Mouse (Mus musculus): ENCODE data around the gene Zyg11b. TPM values are rescaled to one million over a fixed set of nuclear protein-coding genes. Genes with fewer than 3 reads are reported as not detected.
A peak's percentile ranks its signal among the peaks of the same experiment; 100 is the strongest.

Zyg11b gene
- total and polyA plus RNA-seq, 2 experiments, result 5.8 to 28.8 TPM

DNA sequence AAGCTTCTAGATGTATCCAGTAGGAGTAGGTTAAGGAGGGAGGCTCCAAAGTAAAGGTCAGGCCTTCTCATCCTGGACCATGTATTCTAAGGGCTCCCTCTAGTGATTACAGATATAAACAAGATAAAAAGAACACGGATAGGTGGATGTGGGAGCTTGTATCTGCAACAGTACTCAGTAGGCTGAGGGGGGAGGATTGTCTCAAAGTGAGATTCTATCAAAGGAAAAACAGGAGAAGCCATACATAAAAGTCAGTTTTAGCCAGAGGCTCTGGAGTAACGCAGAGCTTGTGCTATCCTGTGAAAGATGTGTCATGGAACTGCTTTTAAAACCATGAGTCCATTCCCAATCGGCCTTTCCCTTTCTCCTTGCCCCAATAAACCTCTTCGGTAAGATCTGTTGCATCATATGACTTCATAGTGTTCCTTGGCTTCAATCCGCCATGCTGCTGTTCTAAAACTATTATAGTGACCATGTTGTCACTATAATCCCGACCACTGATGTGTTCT is 26.2 kb upstream of the Zyg11b start:
- no peaks in the 10 kb centered on the region for H3K36me3 ChIP-seq (ENCODE audit: control insufficient read depth, insufficient read depth, low read length)
- peak overlapping the region; percentile 58 for H3K9ac ChIP-seq (ENCODE audit: low read depth, low read length)
- H3K4me1 ChIP-seq (ENCODE audit: control insufficient read depth, insufficient read depth, low read length), result peaks cover 12% of the 10 kb centered on the region; the same call in 1 of the 2 replicates
- H3K79me2 ChIP-seq (ENCODE audit: control insufficient read depth, insufficient read depth, low read length), result no peaks in the 10 kb centered on the region
- 12% methylated on average over 6 of the region's 6 CpGs for WGBS
- H3K4me3 ChIP-seq (ENCODE audit: insufficient read depth, low read depth, low read length), result peak overlapping the region; percentile 54; the same call in 1 of the 2 replicates
- TF ChIP-seq CTCF (IDR thresholded peaks at IDR 0.05; ENCODE audit: low read depth, low read length) (0 out of 2 replicates have a peak, but pooled peaks have one; percentile 17), POLR2A (IDR thresholded peaks at IDR 0.05; ENCODE audit: extremely low read depth, insufficient read depth, low read length) (no peak)
- no peaks in the 10 kb centered on the region for H3K27me3 ChIP-seq (ENCODE audit: control insufficient read depth, insufficient read depth, low read length)
- peak; percentile 80 for DNase-seq (ENCODE audit: extremely low read depth, low read depth, low spot score)
- peak overlapping the region; percentile 95 for H3K27ac ChIP-seq (replicated peaks; ENCODE audit: insufficient read depth, low read depth, low read length)

DNA sequence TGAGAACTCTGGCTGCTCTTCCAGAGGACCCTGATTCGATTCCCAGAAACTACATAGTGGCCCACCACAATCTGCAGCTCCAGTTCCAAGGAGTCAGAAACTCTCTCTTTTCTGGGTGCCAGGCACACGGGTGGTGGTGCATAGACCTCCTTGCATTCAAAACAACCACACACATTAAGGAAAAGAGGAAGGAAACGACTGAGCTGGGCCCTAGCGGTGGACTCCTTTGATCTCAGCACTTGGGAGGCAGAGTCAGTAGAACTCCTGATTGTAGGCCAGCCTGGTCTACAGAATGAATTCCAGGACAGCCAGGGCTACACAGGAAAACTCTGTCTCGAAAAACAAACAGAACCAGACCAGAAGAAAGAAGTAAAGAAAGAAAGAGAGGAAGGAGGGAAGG is 22.7 kb upstream of the Zyg11b start:
- no peak overlapping the region for H3K4me3 ChIP-seq (ENCODE audit: insufficient read depth, low read depth, low read length)
- no peaks in the 10 kb centered on the region for H3K79me2 ChIP-seq (ENCODE audit: control insufficient read depth, insufficient read depth, low read length)
- H3K4me1 ChIP-seq (ENCODE audit: control insufficient read depth, insufficient read depth, low read length), result peaks cover 4% of the 10 kb centered on the region; the same call in 1 of the 2 replicates
- H3K27me3 ChIP-seq (ENCODE audit: control insufficient read depth, insufficient read depth, low read length), result no peaks in the 10 kb centered on the region
- H3K36me3 ChIP-seq (ENCODE audit: control insufficient read depth, insufficient read depth, low read length), result no peaks in the 10 kb centered on the region
- H3K9ac ChIP-seq (ENCODE audit: low read depth, low read length), result no peak overlapping the region
- H3K27ac ChIP-seq (replicated peaks; ENCODE audit: insufficient read depth, low read depth, low read length), result no peak overlapping the region
- no peak for DNase-seq (ENCODE audit: extremely low read depth, low read depth, low spot score)
- 83% methylated on average over 5 of the region's 5 CpGs for WGBS
- TF ChIP-seq CTCF (IDR thresholded peaks at IDR 0.05; ENCODE audit: low read depth, low read length) (no peak), POLR2A (IDR thresholded peaks at IDR 0.05; ENCODE audit: extremely low read depth, insufficient read depth, low read length) (no peak)

DNA sequence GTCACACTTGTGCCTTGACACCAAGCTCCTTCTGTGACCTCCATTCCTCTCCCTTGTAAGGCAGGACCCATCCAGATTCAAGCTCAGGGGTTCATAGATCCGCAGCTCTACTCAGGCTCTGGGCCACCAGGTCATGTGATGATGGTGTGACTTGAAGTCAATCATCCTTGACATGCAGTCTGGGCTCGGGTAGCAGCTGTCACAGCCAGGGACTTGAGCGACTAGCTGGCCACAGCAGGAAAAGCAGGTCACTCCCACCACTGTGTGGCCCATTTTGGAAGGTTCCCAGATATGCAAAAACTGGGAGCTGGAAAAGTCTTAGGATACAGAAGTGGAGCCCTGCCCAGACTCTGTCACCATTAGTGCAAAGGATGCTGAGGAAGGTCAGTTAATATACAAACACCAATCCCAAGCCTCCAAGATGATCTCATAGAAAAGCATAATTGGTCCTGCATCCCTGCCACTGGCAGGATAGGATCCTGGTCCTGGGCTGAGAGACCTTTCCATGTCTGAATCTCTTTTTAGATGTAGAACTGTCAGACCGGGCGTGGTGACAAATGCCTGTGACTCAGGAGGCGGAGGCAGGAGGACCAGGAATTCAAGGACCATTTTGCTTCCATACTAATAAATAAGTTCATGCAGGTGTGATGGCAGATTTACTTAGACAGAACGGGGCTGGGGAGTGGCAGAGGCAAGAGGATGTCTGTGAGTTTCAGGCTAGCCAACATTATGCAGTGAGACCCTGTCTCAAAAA is 19.9 kb upstream of the Zyg11b start:
- no peaks in the 10 kb centered on the region for H3K36me3 ChIP-seq (ENCODE audit: control insufficient read depth, insufficient read depth, low read length)
- no peak for TF ChIP-seq POLR2A (IDR thresholded peaks at IDR 0.05; ENCODE audit: extremely low read depth, insufficient read depth, low read length)
- no peak for TF ChIP-seq CTCF (IDR thresholded peaks at IDR 0.05; ENCODE audit: low read depth, low read length)
- peaks cover 2% of the 10 kb centered on the region; the same call in 1 of the 2 replicates for H3K4me1 ChIP-seq (ENCODE audit: control insufficient read depth, insufficient read depth, low read length)
- 84% methylated on average over 7 of the region's 7 CpGs for WGBS
- H3K9ac ChIP-seq (ENCODE audit: low read depth, low read length), result no peak overlapping the region
- H3K4me3 ChIP-seq (ENCODE audit: insufficient read depth, low read depth, low read length), result no peak overlapping the region
- no peak overlapping the region for H3K27ac ChIP-seq (replicated peaks; ENCODE audit: insufficient read depth, low read depth, low read length)
- DNase-seq (ENCODE audit: extremely low read depth, low read depth, low spot score), result no peak
- H3K27me3 ChIP-seq (ENCODE audit: control insufficient read depth, insufficient read depth, low read length), result no peaks in the 10 kb centered on the region
- no peaks in the 10 kb centered on the region for H3K79me2 ChIP-seq (ENCODE audit: control insufficient read depth, insufficient read depth, low read length)

DNA sequence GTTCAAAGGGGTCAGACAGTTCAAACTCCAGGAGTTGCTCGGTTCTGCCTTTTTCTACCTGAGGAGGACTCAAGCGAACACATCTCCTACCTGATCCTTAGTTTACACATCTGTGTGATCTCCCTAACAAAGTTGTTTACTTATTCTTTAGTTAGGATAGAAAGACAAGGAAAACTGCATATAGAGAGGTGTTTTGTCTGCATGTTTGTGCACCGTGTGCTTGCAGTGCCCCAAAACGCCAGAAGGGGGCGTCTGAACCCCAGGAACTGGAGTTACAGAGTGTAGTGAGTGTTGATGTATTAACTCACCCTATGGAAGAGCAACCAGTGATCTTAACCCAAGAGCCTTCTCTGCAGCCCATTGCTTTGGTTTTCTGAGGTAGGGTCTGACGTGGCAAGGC is 18.9 kb upstream of the Zyg11b start:
- DNase-seq (ENCODE audit: extremely low read depth, low read depth, low spot score), result no peak
- no peaks in the 10 kb centered on the region for H3K27me3 ChIP-seq (ENCODE audit: control insufficient read depth, insufficient read depth, low read length)
- no peaks in the 10 kb centered on the region for H3K79me2 ChIP-seq (ENCODE audit: control insufficient read depth, insufficient read depth, low read length)
- peaks cover 2% of the 10 kb centered on the region; the same call in 1 of the 2 replicates for H3K4me1 ChIP-seq (ENCODE audit: control insufficient read depth, insufficient read depth, low read length)
- TF ChIP-seq POLR2A (IDR thresholded peaks at IDR 0.05; ENCODE audit: extremely low read depth, insufficient read depth, low read length) (no peak), CTCF (IDR thresholded peaks at IDR 0.05; ENCODE audit: low read depth, low read length) (peak; percentile 37; the same call in 1 of the 2 replicates)
- no peak overlapping the region for H3K9ac ChIP-seq (ENCODE audit: low read depth, low read length)
- WGBS, result 75% methylated on average over 6 of the region's 6 CpGs
- no peaks in the 10 kb centered on the region for H3K36me3 ChIP-seq (ENCODE audit: control insufficient read depth, insufficient read depth, low read length)
- H3K4me3 ChIP-seq (ENCODE audit: insufficient read depth, low read depth, low read length), result no peak overlapping the region
- no peak overlapping the region for H3K27ac ChIP-seq (replicated peaks; ENCODE audit: insufficient read depth, low read depth, low read length)

DNA sequence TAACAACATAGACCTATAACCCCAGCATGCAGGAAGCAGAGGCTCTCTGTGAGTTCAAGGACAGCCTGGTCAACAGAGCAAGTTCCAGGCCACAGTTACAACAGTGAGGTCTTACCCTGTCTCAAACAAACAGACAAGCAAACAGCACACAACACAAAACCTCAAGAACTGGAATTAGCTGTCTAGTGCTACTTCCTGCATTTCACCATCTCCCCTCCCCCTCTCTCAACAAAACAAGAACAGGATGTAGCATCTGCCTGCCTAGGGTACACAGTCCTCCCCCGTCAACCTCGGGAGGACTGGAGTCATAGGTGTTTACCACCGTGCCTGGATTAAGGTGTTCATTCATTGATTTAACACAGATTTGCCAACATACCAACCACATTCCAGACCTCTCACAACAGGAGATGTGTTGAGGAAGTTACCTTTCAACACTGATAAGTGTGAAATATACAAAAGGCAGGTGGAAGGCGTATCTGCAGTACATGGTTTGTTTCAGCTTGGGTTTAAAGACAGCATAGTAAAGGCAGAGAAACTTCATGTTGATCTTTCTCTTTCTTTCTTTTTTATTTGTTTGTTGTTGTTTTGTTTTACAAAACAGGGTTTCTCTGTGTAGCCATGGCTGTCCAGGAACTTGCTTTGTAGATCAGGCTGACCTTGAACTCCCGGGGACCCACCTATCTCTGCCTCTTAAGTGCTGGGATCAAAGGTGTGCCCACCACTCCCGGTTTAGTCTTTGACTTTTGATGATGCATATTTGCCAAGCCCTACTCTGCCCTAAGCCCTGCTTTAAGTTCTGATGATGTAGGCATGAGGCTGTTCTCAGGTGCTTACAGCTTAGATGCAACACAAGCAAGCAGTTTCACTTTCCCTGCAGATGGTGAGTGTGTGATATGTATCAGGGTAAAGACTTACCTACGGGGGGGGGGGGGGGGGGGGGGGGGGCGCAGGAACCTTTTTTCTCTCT is 18.0 kb upstream of the Zyg11b start:
- DNase-seq (ENCODE audit: extremely low read depth, low read depth, low spot score), result peak; percentile 59
- H3K9ac ChIP-seq (ENCODE audit: low read depth, low read length), result no peak overlapping the region

More for the DNA sequence above, 18.0 kb upstream of the Zyg11b start:
- Histone ChIP-seq H3K36me3 (ENCODE audit: control insufficient read depth, insufficient read depth, low read length) (no peaks in the 10 kb centered on the region), H3K27me3 (ENCODE audit: control insufficient read depth, insufficient read depth, low read length) (no peaks in the 10 kb centered on the region), H3K79me2 (ENCODE audit: control insufficient read depth, insufficient read depth, low read length) (no peaks in the 10 kb centered on the region), H3K27ac (replicated peaks; ENCODE audit: insufficient read depth, low read depth, low read length) (no peak overlapping the region), H3K4me3 (ENCODE audit: insufficient read depth, low read depth, low read length) (no peak overlapping the region), H3K4me1 (ENCODE audit: control insufficient read depth, insufficient read depth, low read length) (peaks cover 2% of the 10 kb centered on the region; the same call in 1 of the 2 replicates)
- 32% methylated on average over 8 of the region's 8 CpGs for WGBS
- TF ChIP-seq CTCF (IDR thresholded peaks at IDR 0.05; ENCODE audit: low read depth, low read length) (no peak), POLR2A (IDR thresholded peaks at IDR 0.05; ENCODE audit: extremely low read depth, insufficient read depth, low read length) (no peak)
